Mouse (Mus musculus): Measurements from ENCODE around the gene Krtap4-7.
"Not testable (repeated sequence)": the region's sequence is repeated elsewhere in the genome, so short reads cannot be mapped to it uniquely, and the experiment has no call there.

Gene Krtap4-7

DNA sequence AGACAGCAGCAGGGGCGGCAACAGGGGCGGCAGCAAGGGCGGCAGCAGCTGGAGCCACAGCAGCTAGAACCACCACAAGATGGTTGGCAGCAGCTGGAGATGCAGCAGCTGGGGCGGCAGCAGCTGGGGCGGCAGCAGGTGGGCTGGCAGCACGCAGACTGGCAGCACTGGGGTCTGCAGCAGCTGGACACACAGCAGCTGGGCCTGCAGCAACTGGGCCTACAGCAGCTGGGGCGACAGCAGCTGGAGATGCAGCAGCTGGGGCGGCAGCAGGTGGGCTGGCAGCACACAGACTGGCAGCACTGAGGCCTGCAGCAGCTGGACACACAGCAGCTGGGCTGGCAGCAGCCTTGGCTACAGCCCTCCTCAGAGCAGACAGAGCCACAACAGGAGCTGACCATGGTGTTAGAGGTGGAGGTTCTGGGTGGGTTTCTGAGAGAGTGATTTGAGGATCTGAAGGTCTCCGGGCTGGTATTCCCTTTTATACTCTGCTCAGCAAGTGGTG, at the start of gene Krtap4-7:
TSS of gene Krtap4-7 (minus strand) at position 455 of the 505 bp plus-strand sequence.
- DNase-seq: not testable (repeated sequence)

DNA sequence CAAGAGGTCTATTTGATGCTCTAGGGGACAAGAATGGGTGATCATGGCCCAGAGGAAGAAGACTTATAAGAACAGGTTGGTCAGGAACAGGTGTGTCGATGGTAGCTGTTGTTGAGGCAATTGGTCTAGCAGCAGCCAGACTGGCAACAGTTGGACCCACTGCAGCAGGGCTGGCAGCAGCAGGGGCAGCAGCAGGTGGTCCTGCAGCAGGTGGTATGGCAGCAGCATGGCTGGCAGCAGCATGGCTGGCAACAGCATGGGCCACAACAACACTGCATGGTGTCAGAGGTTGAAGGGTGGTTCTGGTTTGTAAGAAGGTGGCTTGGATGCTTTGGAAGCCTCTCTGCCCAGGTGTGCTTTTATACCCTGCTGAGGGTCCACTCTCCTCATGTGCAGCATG, 46.6 kb upstream of the Krtap4-7 start, which contains the start of gene Gm14190:
TSS of gene Gm14190 (minus strand) at position 278 of the 400 bp plus-strand sequence.
- DNase-seq: no peak

GRCm38 (mm10) chr11:99685235-99685634, 41.3 kb upstream of the Krtap4-7 start:
- DNase-seq: not testable (repeated sequence)

DNA sequence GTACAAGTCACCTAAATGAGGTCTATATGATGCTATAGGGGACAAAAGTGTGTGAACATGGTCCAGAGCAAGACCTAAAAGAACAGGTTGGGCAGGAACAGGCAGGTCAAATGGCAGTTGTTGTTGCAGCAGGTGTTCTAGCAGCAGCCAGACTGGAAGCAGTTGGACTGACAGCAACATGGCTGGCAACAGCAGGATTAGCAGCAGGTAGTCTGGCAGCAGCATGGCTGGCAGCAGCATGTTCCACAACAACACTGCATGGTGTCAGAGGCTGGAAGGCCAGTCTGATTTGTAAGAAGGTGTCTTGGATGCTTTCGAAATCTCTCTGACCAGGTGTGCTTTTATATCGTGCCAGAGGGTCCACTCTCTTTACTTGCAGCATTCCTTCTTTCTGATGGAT, 39.6 kb upstream of the Krtap4-7 start:
- DNase-seq: no peak

- no peak for DNase-seq
Observed at GRCm38 (mm10) chr11:99665860-99666259, 22.0 kb upstream of the Krtap4-7 start, which contains the start of gene Krtap4-6. Krtap4-6 (minus strand) TSS chr11:99665960.

DNA sequence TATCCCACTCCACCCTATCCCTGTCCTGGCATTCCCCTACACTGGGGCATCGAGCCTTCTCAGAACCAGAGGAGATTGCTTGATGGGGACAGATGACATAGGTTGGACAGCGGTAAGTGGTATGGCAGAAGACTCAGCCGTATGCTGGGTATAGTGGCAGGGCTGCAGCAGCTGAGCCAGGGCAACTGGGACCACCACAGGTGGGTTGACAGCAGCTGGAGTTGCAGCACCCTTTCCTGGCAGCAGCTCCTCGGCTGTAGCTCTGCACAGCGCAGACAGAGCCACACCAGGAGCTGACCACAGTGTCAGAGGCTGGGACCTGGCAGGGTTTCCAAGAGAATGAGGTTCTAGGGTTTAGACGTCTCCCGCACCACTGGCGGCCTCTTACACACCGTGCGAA, 18.9 kb upstream of the Krtap4-7 start:
- no peak for DNase-seq

- DNase-seq: no peak
Observed at GRCm38 (mm10) chr11:99659256-99659655, 15.4 kb upstream of the Krtap4-7 start.

GRCm38 (mm10) chr11:99658467-99659010, 14.7 kb upstream of the Krtap4-7 start, which contains the start of gene Gm11563:
Gm11563 (minus strand) TSS chr11:99658960.
- DNase-seq: not testable (repeated sequence)

GRCm38 (mm10) chr11:99657051-99657450, 13.2 kb upstream of the Krtap4-7 start:
- DNase-seq: no peak

DNA sequence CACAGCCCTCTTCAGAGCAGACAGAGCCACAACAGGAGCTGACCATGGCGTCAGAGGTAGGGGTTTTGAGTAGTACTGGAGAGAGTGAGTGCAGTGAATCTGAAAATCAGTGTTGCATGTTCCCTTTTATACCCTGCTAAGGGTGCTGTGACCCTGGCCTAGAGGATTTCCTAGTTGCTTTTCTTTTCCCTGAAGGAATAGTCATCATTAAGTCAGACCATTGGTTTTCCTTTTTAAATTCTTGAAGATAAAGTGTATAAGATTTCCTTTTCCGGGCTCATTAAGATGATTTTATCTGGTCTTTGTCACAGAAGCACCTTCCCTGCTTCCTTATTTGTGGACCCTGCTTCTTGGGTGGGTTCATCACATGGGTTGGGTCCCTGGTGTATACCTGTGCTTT, 6.2 kb upstream of the Krtap4-7 start, which contains the start of gene Gm11555:
TSS of gene Gm11555 (minus strand) at position 101 of the 400 bp plus-strand sequence.
- DNase-seq: no peak

DNA sequence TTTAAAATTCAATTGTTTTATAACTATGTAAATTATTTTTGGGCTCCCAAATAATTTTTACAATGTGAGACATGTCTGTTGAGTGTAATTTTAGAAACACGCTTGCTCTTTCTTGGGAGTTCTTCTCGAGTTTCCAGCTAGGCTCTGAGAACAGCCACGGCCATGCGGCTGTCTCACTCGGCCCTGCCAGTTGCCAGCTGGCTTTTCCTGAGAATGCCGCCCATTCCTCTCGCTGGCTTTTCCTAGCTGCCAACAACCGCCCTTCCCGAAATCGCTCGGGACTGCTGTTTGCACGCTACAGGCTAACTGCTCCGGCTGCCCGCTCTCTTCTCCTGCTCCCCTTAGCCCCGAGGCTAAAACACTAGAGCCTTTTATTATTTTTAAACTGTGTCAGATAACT, 2.6 kb upstream of the Krtap4-7 start:
- DNase-seq: no peak

DNA sequence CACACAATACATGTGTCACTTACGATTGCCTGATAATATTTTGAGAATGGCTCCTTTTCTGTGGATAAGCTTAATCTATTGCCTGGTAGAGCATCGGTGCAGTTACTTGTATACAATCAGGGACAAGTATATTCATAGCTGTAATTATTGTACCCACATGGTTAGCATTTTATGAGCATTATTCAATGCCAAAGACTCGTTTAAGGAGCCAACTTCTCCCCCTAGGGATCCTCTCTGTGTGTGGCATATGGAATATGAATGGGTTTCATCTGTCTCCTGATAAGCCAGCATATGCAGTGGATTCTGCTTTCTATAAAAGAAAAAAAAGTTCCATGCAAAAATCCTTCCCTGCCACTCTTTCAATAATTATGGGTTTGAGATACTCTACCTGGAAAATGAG, 462 bp upstream of the Krtap4-7 start:
- DNase-seq: no peak

GRCm38 (mm10) chr11:99640926-99641325, 3.0 kb downstream of the Krtap4-7 start:
- no peak for DNase-seq

DNA sequence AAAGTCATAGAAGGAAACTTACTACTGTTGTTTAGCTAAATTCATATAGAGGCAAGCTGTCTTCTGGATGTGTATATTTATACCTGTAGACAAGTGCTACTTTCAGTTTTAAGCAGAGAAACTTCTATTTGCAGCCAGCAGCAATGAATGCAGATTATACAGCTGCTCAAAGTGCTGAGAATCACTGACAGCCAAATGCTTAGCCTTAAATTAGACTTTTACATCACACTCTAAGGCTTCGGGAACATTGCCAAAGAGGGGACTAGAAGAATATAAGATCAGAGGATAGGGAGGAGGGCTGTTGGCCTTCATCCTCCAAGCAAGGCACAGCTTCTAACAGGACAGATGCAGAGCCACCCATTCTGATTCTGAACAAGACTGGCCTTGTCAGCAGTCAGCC, 6.8 kb downstream of the Krtap4-7 start:
- no peak for DNase-seq

- no peak for DNase-seq
Observed at GRCm38 (mm10) chr11:99634653-99635134, 9.2 kb downstream of the Krtap4-7 start, which contains the start of gene Krtap4-2. Krtap4-2 (minus strand) TSS chr11:99635084.

- DNase-seq: no peak
Observed at GRCm38 (mm10) chr11:99633293-99633692, 10.6 kb downstream of the Krtap4-7 start.

GRCm38 (mm10) chr11:99630890-99631289, 13.0 kb downstream of the Krtap4-7 start:
- DNase-seq: no peak

GRCm38 (mm10) chr11:99628138-99628537, 15.8 kb downstream of the Krtap4-7 start, which contains the start of gene Krtap4-1:
Krtap4-1 (minus strand) TSS chr11:99628238.
- DNase-seq: no peak

DNA sequence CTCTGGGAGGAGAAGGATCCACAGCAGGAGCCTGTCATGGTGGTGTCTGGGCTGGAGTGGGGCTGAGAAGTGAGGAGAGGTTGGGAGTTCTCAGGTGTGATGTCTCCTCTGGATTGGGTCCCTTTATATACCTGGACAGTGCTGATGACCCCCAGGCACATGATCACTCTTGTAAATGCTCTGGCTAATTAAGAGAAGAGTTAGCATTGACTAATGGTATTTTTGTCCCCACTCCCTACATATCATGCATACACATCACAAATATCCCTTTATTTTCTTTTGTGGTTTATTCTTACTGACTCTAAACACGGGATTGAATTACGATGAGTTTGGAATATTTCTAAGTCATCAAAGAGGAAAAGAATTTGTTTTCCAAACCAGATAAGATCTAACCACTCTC, 23.6 kb downstream of the Krtap4-7 start, which contains the start of gene Gm11562:
TSS of gene Gm11562 (minus strand) at position 101 of the 400 bp plus-strand sequence.
- DNase-seq: no peak

- DNase-seq: no peak
Observed at GRCm38 (mm10) chr11:99614796-99615363, 29.0 kb downstream of the Krtap4-7 start, which contains the start of gene Krtap2-4. Krtap2-4 (minus strand) TSS chr11:99614846.

- DNase-seq: not testable (repeated sequence)
Observed at GRCm38 (mm10) chr11:99610089-99610488, 33.8 kb downstream of the Krtap4-7 start, which contains the start of gene Gm11937. Gm11937 (minus strand) TSS chr11:99610189.

GRCm38 (mm10) chr11:99609126-99609525, 34.8 kb downstream of the Krtap4-7 start:
- DNase-seq: no peak

- not testable (repeated sequence) for DNase-seq
Observed at GRCm38 (mm10) chr11:99603208-99603607, 40.7 kb downstream of the Krtap4-7 start, which contains the start of gene Gm11938. Gm11938 (minus strand) TSS chr11:99603308.
